Mouse (Mus musculus) cortical plate, adult 2 months (tissue): Measurements from ENCODE around the gene Rps19. TPM values are rescaled to one million over a fixed set of nuclear protein-coding genes. Genes with fewer than 3 reads are reported as not detected.

Experiments
- H3K27ac ChIP-seq: fragments of 200-500 bp; 2 replicates; pipeline ENCODE4 v1.5.1; 2012; ENCODE audit warnings: low read length, control low read depth, inconsistent platforms; ENCODE audit not compliant: insufficient read depth
- H3K4me1 ChIP-seq: fragments of 200-500 bp; 2 replicates; pipeline ENCODE4 v1.6.1; 2011; ENCODE audit warnings: low read length; ENCODE audit not compliant: control insufficient read depth, insufficient read depth
- H3K4me3 ChIP-seq: fragments of 200-500 bp; 2 replicates; pipeline ENCODE4 v1.5.1; 2011; ENCODE audit warnings: mild to moderate bottlenecking, low read length, control low read depth; ENCODE audit not compliant: insufficient read depth
- CTCF ChIP-seq: fragments of 200-500 bp; IDR thresholded peaks from 2 replicates; pipeline ENCODE4 v1.5.1; 2011; ENCODE audit warnings: mild to moderate bottlenecking, control low read depth, low read length; ENCODE audit not compliant: insufficient read depth; ENCODE audit errors: extremely low read depth
- POLR2A ChIP-seq: fragments of 200-500 bp; IDR thresholded peaks from 2 replicates; pipeline ENCODE4 v1.6.1; 2011; ENCODE audit warnings: mild to moderate bottlenecking, low read length, control low read depth; ENCODE audit not compliant: insufficient read depth; ENCODE audit errors: extremely low read depth
- polyA plus RNA-seq: library from polyadenylated mRNA; depleted of rRNA; stranded (reverse); fragments of >200 nt; gene quantifications from 2 replicates; pipeline ENCODE4 v1.2.3, GENCODE M21; 2012; rRNA removed

The Rps19 gene
- polyA plus RNA-seq, 1 experiment = 393 TPM

DNA sequence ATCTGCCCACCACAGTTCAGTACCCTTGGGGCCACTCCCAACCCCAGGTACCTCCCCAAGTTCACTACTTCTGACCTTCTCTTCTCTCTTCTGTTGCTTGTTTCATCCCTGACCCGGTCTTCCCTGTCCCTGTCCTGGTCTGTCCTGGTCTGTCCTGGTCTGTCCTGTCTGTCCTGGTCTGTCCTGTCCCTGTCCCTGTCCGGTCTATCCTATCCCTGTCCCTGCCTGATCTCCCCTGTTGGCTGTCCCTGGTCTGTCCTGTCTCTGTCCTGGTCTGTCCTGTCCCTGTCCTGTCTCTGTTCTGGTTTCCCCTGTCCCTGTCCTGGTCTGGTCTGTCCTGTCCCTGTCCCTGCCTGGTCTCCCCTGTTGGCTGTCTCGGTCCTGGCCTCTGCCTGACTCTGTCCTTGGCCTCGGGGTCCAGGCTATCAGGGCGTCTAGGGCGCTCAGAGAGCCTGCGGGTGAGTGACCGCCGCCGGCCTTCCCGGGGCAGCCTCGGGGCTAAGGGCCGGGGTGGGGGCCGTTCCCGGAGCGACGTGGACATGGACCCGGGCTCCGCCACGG, 34.7 kb downstream of the Rps19 start:
- Histone ChIP-seq H3K4me1 (no peaks in the 10 kb centered on the region), H3K4me3 (no peak overlapping the region), H3K27ac (no peak overlapping the region)
- TF ChIP-seq POLR2A (no peak), CTCF (no peak)

GRCm38 (mm10) chr7:24919728-24920127, 35.6 kb downstream of the Rps19 start:
- TF ChIP-seq POLR2A (no peak), CTCF (no peak)
- H3K4me3 ChIP-seq = no peak overlapping the region
- no peaks in the 10 kb centered on the region for H3K4me1 ChIP-seq
- no peak overlapping the region for H3K27ac ChIP-seq

GRCm38 (mm10) chr7:24930475-24930874, 46.3 kb downstream of the Rps19 start:
- Histone ChIP-seq H3K4me3 (no peak overlapping the region), H3K27ac (no peak overlapping the region), H3K4me1 (no peaks in the 10 kb centered on the region)
- TF ChIP-seq POLR2A (no peak), CTCF (no peak)

- TF ChIP-seq POLR2A = no peak
- TF ChIP-seq CTCF = no peak
- H3K27ac ChIP-seq = no peak overlapping the region
- no peaks in the 10 kb centered on the region for H3K4me1 ChIP-seq
- no peak overlapping the region for H3K4me3 ChIP-seq
Observed at GRCm38 (mm10) chr7:24931651-24932050, 47.5 kb downstream of the Rps19 start.

Other genes with a start within 250 kb of the Rps19 start
- not detected in 2 replicates for gene Lypd3, start 247.8 kb upstream of the Rps19 start, polyA plus RNA-seq
- gene Tex101, start 207.7 kb upstream of the Rps19 start, polyA plus RNA-seq = not detected in 2 replicates
- gene BC049730, start 175.1 kb upstream of the Rps19 start, polyA plus RNA-seq = not detected in 2 replicates
- not detected in 2 replicates for gene Gm4763, start 157.5 kb upstream of the Rps19 start, polyA plus RNA-seq
- not detected in 2 replicates for gene Cd177, start 124.1 kb upstream of the Rps19 start, polyA plus RNA-seq
- 0.19 TPM in 1 of 2 replicates, not detected in the other for gene Ceacam10, start 107.2 kb upstream of the Rps19 start, polyA plus RNA-seq
- 10.5 and 13.5 TPM in 2 replicates for gene Gm9844, start 22.2 kb upstream of the Rps19 start, polyA plus RNA-seq
- not detected in 2 replicates for gene Lypd4, start 14.4 kb upstream of the Rps19 start, polyA plus RNA-seq
- gene Dmrtc2, start 14.3 kb upstream of the Rps19 start, polyA plus RNA-seq = not detected in 2 replicates
- gene Cd79a, start 13.0 kb downstream of the Rps19 start, polyA plus RNA-seq = 1.2 and 1.4 TPM in 2 replicates
- 133 and 163 TPM in 2 replicates for gene Arhgef1, start 18.5 kb downstream of the Rps19 start, polyA plus RNA-seq
- 0.15 TPM in 1 of 2 replicates, not detected in the other for gene Gm4881, start 60.1 kb downstream of the Rps19 start, polyA plus RNA-seq
- gene Rabac1, start 88.4 kb downstream of the Rps19 start, polyA plus RNA-seq = 396 and 421 TPM in 2 replicates
- 899 and 943 TPM in 2 replicates for gene Atp1a3, start 121.6 kb downstream of the Rps19 start, polyA plus RNA-seq
- gene Grik5, start 188.0 kb downstream of the Rps19 start, polyA plus RNA-seq = 191 and 201 TPM in 2 replicates
- 36.6 and 39.2 TPM in 2 replicates for gene Zfp574, start 188.2 kb downstream of the Rps19 start, polyA plus RNA-seq